Mouse (Mus musculus) midbrain, postnatal 0 days (tissue): ENCODE data around the gene Stk16. TPM values are rescaled to one million over a fixed set of nuclear protein-coding genes. Genes with fewer than 3 reads are reported as not detected.
"Not testable (repeated sequence)": the region's sequence is repeated elsewhere in the genome, so short reads cannot be mapped to it uniquely, and the experiment has no call there.

Experiments used
- ATAC-seq: fragments of 200-750 bp; cut with Nextera tagmentation; 2 replicates; pipeline ENCODE4 v1.8.0; 2017; ENCODE audit warnings: moderate number of reproducible peaks, mild to moderate bottlenecking, moderate TSS enrichment, moderate library complexity; ENCODE audit not compliant: low FRiP score
- DNase-seq: peaks from one replicate; pipeline ENCODE4 v3.0.0-alpha.2; 2015; ENCODE audit warnings: low spot score
- H3K27ac ChIP-seq: fragments of 300-500 bp; sonication (generic); 2 replicates; pipeline ENCODE4 v1.5.1; 2014; ENCODE audit warnings: low read depth, mild to moderate bottlenecking, low read length, mixed read lengths
- H3K27me3 ChIP-seq: fragments of 300-500 bp; sonication (generic); 2 replicates; pipeline ENCODE4 v1.6.1; 2014; ENCODE audit warnings: low read length, control low read depth, mixed read lengths; ENCODE audit not compliant: insufficient read depth
- H3K36me3 ChIP-seq: fragments of 300-500 bp; sonication (generic); 2 replicates; pipeline ENCODE4 v1.6.1; 2014; ENCODE audit warnings: low read length, control low read depth, mixed read lengths; ENCODE audit not compliant: insufficient read depth
- H3K4me1 ChIP-seq: fragments of 300-500 bp; sonication (generic); 2 replicates; pipeline ENCODE4 v1.6.1; 2014; ENCODE audit warnings: mild to moderate bottlenecking, control low read depth, antibody characterized with exemption, low read length, mixed read lengths; ENCODE audit not compliant: insufficient read depth
- H3K4me2 ChIP-seq: fragments of 300-500 bp; sonication (generic); 2 replicates; pipeline ENCODE4 v1.6.1; 2014; ENCODE audit warnings: low read depth, mild to moderate bottlenecking, low read length, mixed read lengths; ENCODE audit not compliant: poor library complexity, severe bottlenecking
- H3K4me3 ChIP-seq: fragments of 300-500 bp; sonication (generic); 2 replicates; pipeline ENCODE4 v1.5.1; 2014; ENCODE audit warnings: low read depth, mild to moderate bottlenecking, low read length, moderate library complexity
- H3K9ac ChIP-seq: fragments of 300-500 bp; sonication (generic); replicated peaks from 2 replicates; pipeline ENCODE4 v1.6.1; 2014; ENCODE audit warnings: mild to moderate bottlenecking, low read length, moderate library complexity, mixed read lengths; ENCODE audit not compliant: poor library complexity, severe bottlenecking
- H3K9me3 ChIP-seq: fragments of 300-500 bp; sonication (generic); 2 replicates; pipeline ENCODE4 v1.6.1; 2016; ENCODE audit warnings: low read length, control low read depth
- CTCF ChIP-seq: IDR thresholded peaks from 2 replicates; pipeline ENCODE4 v1.5.1; 2016; ENCODE audit warnings: antibody characterized with exemption, mild to moderate bottlenecking
- WGBS: fragments of 180-500 bp; shearing (Covaris S2); extraction: QIAGEN DNeasy Blood & Tissue Kit; methylation state at CpG from one replicate; pipeline ENCODE4 v1.1.7; 2014; 5-methylcytosine and 5-hydroxymethylcytosine counted together
- polyA plus RNA-seq: library from polyadenylated mRNA; unstranded; fragments of >200 nt; fragmentation: Nextera tagmentation; extraction: Ambion mirVana; gene quantifications from 2 replicates; pipeline ENCODE4 v1.2.1, GENCODE M21; 2015
- total RNA-seq: library from RNA; depleted of rRNA; stranded (reverse); fragments of >200 nt; gene quantifications from 2 replicates; pipeline ENCODE4 v1.2.3, GENCODE M21; 2014

Stk16 gene
- total and polyA plus RNA-seq, 2 experiments from 2014 or later = 111 to 130 TPM

- Histone ChIP-seq H3K9ac (no peak overlapping the region), H3K4me1 (no peaks in the 10 kb centered on the region), H3K4me3 (no peak overlapping the region), H3K27me3 (no peaks in the 10 kb centered on the region; the same call in 1 of the 2 replicates), H3K36me3 (no peaks in the 10 kb centered on the region), H3K9me3 (no peaks in the 10 kb centered on the region), H3K4me2 (no peak overlapping the region), H3K27ac (no peak overlapping the region)
- TF ChIP-seq CTCF = no peak
- 79% methylated on average over 1 of the region's 1 CpGs for WGBS
- DNase-seq = no peak
- ATAC-seq = no peak
Observed at GRCm38 (mm10) chr1:75227653-75228052, 17.0 kb downstream of the Stk16 start.

DNA sequence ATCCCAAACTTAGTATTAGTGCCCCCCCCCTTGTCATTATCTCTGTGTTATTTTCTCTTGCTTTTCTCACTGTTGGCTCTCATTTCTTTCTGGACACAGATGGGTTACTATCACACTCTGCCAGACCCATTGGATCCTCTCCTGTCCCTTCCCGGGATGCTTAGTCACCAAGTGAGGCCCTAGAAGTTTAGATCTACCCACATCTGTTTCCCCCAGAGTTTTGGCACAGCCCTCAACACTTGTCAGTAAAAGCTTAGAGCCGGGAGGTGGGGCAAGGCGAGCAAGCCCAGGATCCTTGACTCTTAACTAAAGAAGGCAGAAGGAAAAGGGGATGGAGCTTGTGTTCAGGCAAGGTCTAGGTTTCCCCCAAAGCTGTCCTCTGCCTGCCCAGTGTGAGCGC, 18.5 kb downstream of the Stk16 start:
- Histone ChIP-seq H3K9me3 (no peaks in the 10 kb centered on the region), H3K36me3 (no peaks in the 10 kb centered on the region), H3K27ac (no peak overlapping the region), H3K9ac (no peak overlapping the region), H3K4me2 (no peak overlapping the region), H3K4me3 (no peak overlapping the region), H3K27me3 (no peaks in the 10 kb centered on the region), H3K4me1 (no peaks in the 10 kb centered on the region)
- no peak for ATAC-seq
- 81% methylated on average over 4 of the region's 4 CpGs for WGBS
- no peak for TF ChIP-seq CTCF
- DNase-seq = no peak

DNA sequence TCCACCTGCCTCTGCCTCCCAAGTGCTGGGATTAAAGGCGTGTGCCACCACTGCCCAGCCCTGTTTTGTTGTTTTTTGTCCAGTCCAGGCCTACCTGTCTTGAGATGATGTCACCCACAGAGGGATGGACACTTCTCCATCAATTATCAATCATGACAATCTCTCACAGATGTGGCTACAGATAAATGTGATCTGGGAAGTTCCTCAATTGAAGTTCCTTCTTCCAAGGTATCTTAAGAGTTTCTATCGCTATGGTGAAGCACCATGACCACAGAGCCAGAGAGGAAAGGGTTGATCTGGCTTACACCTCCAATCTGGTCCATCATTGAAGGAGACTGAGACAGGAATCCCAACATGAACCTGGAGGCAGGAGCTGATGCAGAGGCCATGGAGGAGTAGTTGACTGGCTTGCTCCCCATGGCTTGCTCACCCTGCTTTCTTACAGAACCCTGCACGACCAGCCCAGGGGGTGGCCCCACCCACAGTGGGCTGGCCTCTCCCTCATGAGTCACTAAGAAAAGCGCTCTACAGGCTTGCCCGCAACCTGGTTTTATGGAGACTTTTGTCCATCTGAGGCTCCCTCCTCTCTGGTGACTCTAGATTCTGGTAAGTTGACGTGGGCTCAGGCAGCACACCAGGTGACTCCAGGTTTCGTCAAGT, 19.8 kb downstream of the Stk16 start:
- no peaks in the 10 kb centered on the region for H3K4me1 ChIP-seq
- TF ChIP-seq CTCF = no peak
- no peaks in the 10 kb centered on the region for H3K27me3 ChIP-seq
- no peak overlapping the region for H3K4me3 ChIP-seq
- WGBS = 74% methylated on average over 7 of the region's 7 CpGs
- H3K9ac ChIP-seq = no peak overlapping the region
- no peak overlapping the region for H3K4me2 ChIP-seq
- DNase-seq = no peak
- no peak overlapping the region for H3K27ac ChIP-seq
- H3K36me3 ChIP-seq = no peaks in the 10 kb centered on the region
- no peak for ATAC-seq
- no peaks in the 10 kb centered on the region for H3K9me3 ChIP-seq

DNA sequence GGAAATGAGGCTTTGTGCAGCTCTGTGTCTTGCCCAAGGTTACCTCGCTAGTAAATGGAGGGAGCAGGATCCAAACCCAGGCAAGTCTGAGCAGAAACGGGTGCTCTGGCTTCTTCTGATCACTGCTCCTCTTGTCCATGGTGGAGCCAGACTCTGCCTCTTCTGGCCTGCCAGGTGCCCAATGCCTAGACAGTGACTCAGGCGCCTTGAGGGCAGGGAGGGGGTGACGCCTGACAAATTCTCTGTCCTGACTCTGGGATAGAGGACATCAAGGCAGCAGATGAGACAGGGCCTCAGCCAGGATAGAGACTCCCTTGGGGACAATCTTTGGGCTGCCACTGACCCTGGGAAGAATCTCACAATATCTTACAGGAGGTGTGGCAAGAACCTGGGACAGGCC, 20.6 kb downstream of the Stk16 start:
- no peak for TF ChIP-seq CTCF
- ATAC-seq (no peak), DNase-seq (no peak)
- Histone ChIP-seq H3K4me1 (no peaks in the 10 kb centered on the region), H3K27me3 (no peaks in the 10 kb centered on the region), H3K4me2 (no peak overlapping the region), H3K9ac (no peak overlapping the region), H3K36me3 (no peaks in the 10 kb centered on the region), H3K27ac (no peak overlapping the region), H3K4me3 (no peak overlapping the region), H3K9me3 (no peaks in the 10 kb centered on the region)
- WGBS = 79% methylated on average over 4 of the region's 4 CpGs

GRCm38 (mm10) chr1:75231664-75232152, 21.1 kb downstream of the Stk16 start, which contains the start of gene A630095N17Rik:
TSS of gene A630095N17Rik (minus strand) at chr1:75232102.
- no peak for TF ChIP-seq CTCF
- Histone ChIP-seq H3K9ac (no peak within 1 kb of the TSS), H3K27ac (no peak within 1 kb of the TSS), H3K4me1 (no peaks in the 10 kb centered on the region), H3K4me2 (no peak within 1 kb of the TSS), H3K27me3 (no peaks in the 10 kb centered on the region), H3K36me3 (no peaks in the 10 kb centered on the region), H3K9me3 (no peaks in the 10 kb centered on the region), H3K4me3 (no peak within 1 kb of the TSS)
- ATAC-seq = no peak
- 74% methylated on average over 5 of the region's 5 CpGs for whole genome bisulfite sequencing
- DNase-seq = no peak

DNA sequence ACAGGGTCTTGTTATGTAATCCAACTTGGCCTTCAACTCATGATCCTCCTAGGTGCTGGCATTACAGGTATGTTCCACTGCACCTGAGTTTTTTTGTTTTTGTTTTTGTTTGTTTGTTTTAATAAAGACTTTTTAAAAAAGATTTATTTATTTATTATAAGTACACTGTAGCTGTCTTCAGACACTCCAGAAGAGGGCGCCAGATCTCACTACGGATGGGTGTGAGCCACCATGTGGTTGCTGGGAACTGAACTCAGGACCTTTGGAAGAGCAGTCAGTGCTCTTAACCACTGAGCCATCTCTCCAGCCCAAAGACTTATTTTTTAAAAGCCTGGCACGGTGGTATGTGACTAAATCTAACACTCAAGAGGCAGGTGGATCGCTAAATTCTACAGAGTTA, 21.9 kb downstream of the Stk16 start:
- not testable (repeated sequence) for H3K27me3 ChIP-seq, H3K36me3 ChIP-seq, H3K9ac ChIP-seq, H3K4me2 ChIP-seq, DNase-seq, ATAC-seq, H3K4me3 ChIP-seq, H3K9me3 ChIP-seq, H3K27ac ChIP-seq, H3K4me1 ChIP-seq
- WGBS = 71% methylated on average over 4 of the region's 4 CpGs
